22 mouse cellular contexts compared by ENCODE assay signal in genomic region chr7:27218586-27218985, GRCm38 (mm10). TPM values are rescaled to one million over a fixed set of nuclear protein-coding genes. Genes with fewer than 3 reads are reported as not detected.
DNase-seq lines count a peak whose midpoint lies in the region; ATAC-seq and TF ChIP-seq lines count a peak whose summit lies in the region.
"Had no signal": no experiment of that assay in that cellular context is flagged by ENCODE, and none has a peak within 500 bp of the region (broad histone marks: within the 10 kb centered on the region; RNA-seq: fewer than 3 reads in every experiment).

No protein-coding gene starts in this region.

- no peaks in the 10 kb centered on the region for H3K27me3 ChIP-seq in lung, postnatal 0 days (replicated peaks; ENCODE audit: insufficient read depth, low read length)
- H3K27me3 ChIP-seq: embryonic facial prominence, embryonic 15.5 days; forebrain, embryonic 12.5 days; heart, embryonic 13.5 days; kidney, embryonic 15.5 days; megakaryocyte, embryonic 14.5 days had no signal

- H3K9ac ChIP-seq in lung, postnatal 0 days (replicated peaks; ENCODE audit: low read depth): no peak overlapping the region
- H3K9ac ChIP-seq: embryonic facial prominence, embryonic 15.5 days; forebrain, embryonic 12.5 days; heart, embryonic 13.5 days; hindbrain, embryonic 14.5 days; kidney, embryonic 15.5 days had no signal

- TF ChIP-seq CTCF in lung, postnatal 0 days (IDR thresholded peaks at IDR 0.05): no peak

- whole genome bisulfite sequencing in lung, postnatal 0 days: 83% methylated on average over 7 of the region's 7 CpGs

- no peaks in the 10 kb centered on the region; the same call in 1 of the 2 replicates for H3K4me1 ChIP-seq in lung, postnatal 0 days (ENCODE audit: insufficient read depth, low read depth, low read length)

- H3K27ac ChIP-seq in lung, postnatal 0 days (ENCODE audit: low read length): no peak overlapping the region
- H3K27ac ChIP-seq: embryonic facial prominence, embryonic 15.5 days; forebrain, embryonic 12.5 days; heart, embryonic 13.5 days; hindbrain, embryonic 14.5 days; kidney, embryonic 15.5 days had no signal

- ATAC-seq in cerebellum, adult (ENCODE audit: insufficient number of reproducible peaks, low FRiP score, low TSS enrichment): no peak; the same call in 1 of the 2 replicates
- no peak for ATAC-seq in lung, postnatal 0 days
- ATAC-seq: intestine, embryonic 16.5 days had no signal

- H3K9me3 ChIP-seq in lung, postnatal 0 days (ENCODE audit: low read length): no peaks in the 10 kb centered on the region
- H3K9me3 ChIP-seq: embryonic facial prominence, embryonic 15.5 days; forebrain, embryonic 12.5 days; heart, embryonic 13.5 days; kidney, embryonic 15.5 days; megakaryocyte, embryonic 14.5 days had no signal

- DNase-seq in cerebellum, adult 11-12 months: peak; percentile 72
- peak; percentile 70 for DNase-seq in adipocyte (ENCODE audit: low spot score)
- DNase-seq in cerebellum, adult 9-11 months: peak; percentile 83
- peak; percentile 90 for DNase-seq in gonadal fat pad, adult 2 months (ENCODE audit: low read depth)
- no peak for DNase-seq in lung, postnatal 0 days (ENCODE audit: low spot score)
- DNase-seq in heart, adult 18-20 months: no peak
- DNase-seq: heart, adult 11 months; heart, postnatal 36 days; kidney, postnatal 4 days; lung, postnatal 10 days; midbrain, embryonic 14.5 days; spleen, adult 18-20 months; thymus, postnatal 36 days had no signal

- H3K4me2 ChIP-seq in lung, postnatal 0 days (replicated peaks; ENCODE audit: low read depth, low read length): no peak overlapping the region
- H3K4me2 ChIP-seq: embryonic facial prominence, embryonic 15.5 days; forebrain, embryonic 12.5 days; heart, embryonic 13.5 days; hindbrain, embryonic 14.5 days; kidney, embryonic 15.5 days had no signal

- H3K4me3 ChIP-seq in lung, postnatal 0 days (ENCODE audit: low read depth, low read length): no peak overlapping the region
- H3K4me3 ChIP-seq: embryonic facial prominence, embryonic 15.5 days; forebrain, embryonic 12.5 days; heart, embryonic 13.5 days; kidney, embryonic 15.5 days; megakaryocyte, embryonic 14.5 days; myocyte had no signal

- TF ChIP-seq EP300 in lung, postnatal 0 days (IDR thresholded peaks at IDR 0.05): no peak

- peaks cover 29% of the 10 kb centered on the region for H3K36me3 ChIP-seq in lung, postnatal 0 days (ENCODE audit: insufficient read depth, low read length)

RNA-seq across cellular contexts. Expression of gene Itpkc, which starts 9.9 kb away (rescaled TPM):
- 8.4 and 10.3 TPM in 2 replicates for polyA plus RNA-seq in gonadal fat pad, adult 2 months (2012; rRNA removed)
- polyA plus RNA-seq in lung, postnatal 0 days (2015; fragmentation: Nextera tagmentation; extraction: Ambion mirVana): 2.9 and 4.1 TPM in 2 replicates
- total RNA-seq in heart, adult 18-20 months (2021): 1 to 10 TPM; 4.6 TPM

RNA-seq across cellular contexts. Expression of gene Coq8b, which starts 14.2 kb away (rescaled TPM):
- polyA plus RNA-seq in gonadal fat pad, adult 2 months (2012; rRNA removed): 51.5 and 55.4 TPM in 2 replicates
- polyA plus RNA-seq in lung, postnatal 0 days (2015; fragmentation: Nextera tagmentation; extraction: Ambion mirVana): 21.3 and 23.6 TPM in 2 replicates
- 10 to 100 TPM in 1 of 2 experiments, 1 to 10 TPM in 1; 9.8 to 11.3 TPM for total RNA-seq in heart, adult 18-20 months (2021)

RNA-seq across cellular contexts. Expression of gene Snrpa, which starts 22.5 kb away (rescaled TPM):
- 141 and 161 TPM in 2 replicates for polyA plus RNA-seq in gonadal fat pad, adult 2 months (2012; rRNA removed)
- polyA plus RNA-seq in lung, postnatal 0 days (2015; fragmentation: Nextera tagmentation; extraction: Ambion mirVana): 69.7 and 75.8 TPM in 2 replicates
- total RNA-seq in heart, adult 18-20 months (2021): 10 to 100 TPM; 40.1 to 40.2 TPM

RNA-seq across cellular contexts. Expression of gene BC024978, which starts 23.0 kb away (rescaled TPM):
- polyA plus RNA-seq in gonadal fat pad, adult 2 months (2012; rRNA removed): 15.6 and 18.2 TPM in 2 replicates
- polyA plus RNA-seq in lung, postnatal 0 days (2015; fragmentation: Nextera tagmentation; extraction: Ambion mirVana): 2.5 TPM in 2 replicates
- total RNA-seq in heart, adult 18-20 months (2021): 10 to 100 TPM; 10.8 to 15.7 TPM

RNA-seq across cellular contexts. Expression of gene Mia, which starts 37.6 kb away (rescaled TPM):
- polyA plus RNA-seq in gonadal fat pad, adult 2 months (2012; rRNA removed): 89.2 and 122 TPM in 2 replicates
- polyA plus RNA-seq in lung, postnatal 0 days (2015; fragmentation: Nextera tagmentation; extraction: Ambion mirVana): 24.9 and 31.5 TPM in 2 replicates
- under 1 TPM in 1 of 2 experiments, not detected in 1; 0.57 TPM for total RNA-seq in heart, adult 18-20 months (2021)
- total RNA-seq: heart, postnatal 36 days had no signal

Comparison
In these comparisons a context has a peak if more than half of its experiments do, and no peak if none do; other contexts are left out.
1. DNase-seq: peak in cerebellum, adult 11-12 months (single experiment), adipocyte (single experiment), cerebellum, adult 9-11 months (single experiment) and gonadal fat pad, adult 2 months (single experiment); none in lung, postnatal 0 days (single experiment) and heart, adult 18-20 months (0 of 2).